Mouse (Mus musculus) urinary bladder, postnatal 36 days (tissue): ENCODE measurements at regions not wholly inside any gene's neighbourhood (a gene's known extent, or its start where the extent isn't known, plus 50 kb on each side); places are given as distances from the start of the nearest gene placed in this dataset.

Experiments
- DNase-seq, 2 experiments: peaks; one replicate each; pipeline ENCODE4 v3.0.0; 2022; ENCODE audit warnings: low spot score in 2 of 2, mixed read lengths in 1 of 2

DNA sequence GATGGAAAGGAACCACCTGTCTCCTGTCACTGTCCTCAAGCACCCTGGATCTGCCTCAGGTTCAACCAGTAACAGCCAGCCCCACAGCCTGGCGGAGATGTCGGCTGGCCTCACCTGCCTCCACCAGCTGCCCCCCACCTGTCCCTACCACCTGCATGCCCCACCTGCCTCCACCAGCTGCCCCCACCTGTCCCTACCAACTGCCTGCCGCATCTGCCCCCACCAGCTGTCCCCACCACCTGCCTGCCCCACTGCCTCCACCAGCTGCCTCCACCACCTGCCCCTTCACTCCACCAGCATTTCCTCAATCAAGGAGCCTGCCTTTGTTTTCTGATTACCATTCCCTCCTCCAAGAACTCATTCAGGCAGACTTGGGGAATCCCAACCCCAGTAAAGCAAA is 68.9 kb upstream of the Smyd2 start:
- no peak for DNase-seq

DNA sequence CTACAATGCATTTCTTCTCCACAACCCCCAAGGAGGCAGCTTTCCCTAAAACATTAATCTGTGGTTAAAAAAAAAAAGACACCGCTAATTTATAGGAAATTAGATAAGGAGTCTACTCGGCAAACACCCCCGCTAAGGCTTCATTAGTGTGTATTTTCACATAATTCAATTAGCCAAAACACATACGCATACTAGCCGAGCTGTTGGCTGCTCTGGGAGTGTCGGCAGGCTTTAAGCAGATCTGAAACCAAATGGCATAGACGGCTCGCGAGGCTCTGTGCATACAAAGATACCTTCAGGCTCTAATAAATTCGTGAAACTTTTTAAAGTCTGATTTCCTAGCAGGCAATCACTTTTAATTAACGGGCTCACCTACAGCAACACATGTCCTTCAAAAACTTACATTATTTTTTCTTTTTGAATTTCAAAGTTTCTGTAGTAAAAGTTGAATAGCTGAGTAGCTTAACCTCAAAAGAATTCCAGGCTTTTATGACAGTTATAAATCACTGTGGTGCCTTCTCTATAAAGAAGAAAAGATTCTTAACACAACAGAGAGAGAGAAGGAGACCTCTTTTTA is 68.0 kb upstream of the Smyd2 start:
- no peak for DNase-seq

DNA sequence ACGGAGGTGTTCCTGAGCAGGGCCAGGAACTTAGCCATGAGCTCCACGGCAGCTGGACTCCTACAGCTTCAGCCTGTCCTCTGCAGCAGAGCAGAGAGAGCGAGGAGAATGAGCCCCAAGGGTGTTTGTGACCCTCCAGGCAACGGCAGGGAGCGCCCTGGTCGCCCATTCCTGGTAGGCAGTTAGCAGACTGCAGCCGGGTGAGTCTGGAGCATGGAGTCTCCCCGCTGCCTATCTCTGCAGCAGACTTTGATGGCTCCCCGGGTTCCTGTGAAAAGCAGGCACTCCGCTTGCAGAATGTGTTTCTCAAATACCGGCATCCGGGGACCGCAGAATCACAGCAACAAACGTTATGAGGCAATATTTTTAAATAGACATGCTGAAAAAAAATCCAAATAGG is 67.2 kb upstream of the Smyd2 start:
- no peak for DNase-seq

DNA sequence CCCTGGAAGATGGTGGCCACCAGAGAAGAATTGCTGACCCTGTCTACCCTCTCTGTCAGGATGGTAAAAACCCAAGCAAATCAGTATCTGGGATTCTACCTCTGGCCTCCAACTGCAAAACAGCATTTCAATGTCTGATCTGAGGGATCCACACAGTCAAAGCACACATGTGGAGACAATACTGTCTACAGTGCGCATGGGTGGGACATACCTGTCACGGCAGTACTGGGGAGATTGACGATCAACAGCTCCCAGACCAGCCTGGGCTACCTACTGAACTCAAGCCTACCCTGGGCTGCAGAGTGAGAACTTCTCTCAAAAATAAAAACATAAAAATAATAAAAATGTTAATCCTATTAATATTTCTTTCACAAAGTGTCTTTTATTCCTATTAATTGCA is 66.7 kb upstream of the Smyd2 start:
- no peak for DNase-seq

DNA sequence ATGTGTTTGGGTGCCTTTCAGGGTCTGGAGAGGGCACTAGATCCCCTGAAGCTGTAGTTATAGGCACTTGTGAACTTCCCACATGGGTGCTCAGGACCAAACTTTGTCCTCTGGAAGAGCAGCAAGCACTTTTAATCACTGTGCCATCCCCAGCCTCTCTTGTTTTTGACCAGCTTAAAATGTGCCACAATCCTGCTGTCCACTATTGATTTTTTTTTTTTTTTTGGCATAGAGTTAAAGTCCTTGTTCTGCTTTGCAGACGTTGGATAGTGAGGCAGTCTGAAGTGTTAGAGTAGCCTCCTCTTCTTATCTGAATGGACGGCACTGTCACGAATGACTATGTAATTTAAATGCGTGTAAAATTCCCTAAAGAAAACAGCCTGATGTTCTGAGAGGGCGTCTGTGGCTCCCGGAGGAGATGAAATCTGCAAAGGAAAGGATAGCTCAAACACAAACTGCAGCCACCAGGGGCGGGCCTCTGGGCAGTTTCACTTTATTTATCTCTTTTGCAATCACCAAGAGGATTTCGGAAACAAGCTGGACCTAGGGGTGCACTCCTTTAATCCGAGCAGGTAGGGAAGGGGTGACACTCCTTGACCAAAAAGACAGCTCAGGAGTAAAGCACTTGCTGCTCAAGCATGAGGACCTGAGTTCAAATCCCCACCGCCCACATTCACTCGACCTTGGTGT is 63.5 kb upstream of the Smyd2 start:
- no peak for DNase-seq

DNA sequence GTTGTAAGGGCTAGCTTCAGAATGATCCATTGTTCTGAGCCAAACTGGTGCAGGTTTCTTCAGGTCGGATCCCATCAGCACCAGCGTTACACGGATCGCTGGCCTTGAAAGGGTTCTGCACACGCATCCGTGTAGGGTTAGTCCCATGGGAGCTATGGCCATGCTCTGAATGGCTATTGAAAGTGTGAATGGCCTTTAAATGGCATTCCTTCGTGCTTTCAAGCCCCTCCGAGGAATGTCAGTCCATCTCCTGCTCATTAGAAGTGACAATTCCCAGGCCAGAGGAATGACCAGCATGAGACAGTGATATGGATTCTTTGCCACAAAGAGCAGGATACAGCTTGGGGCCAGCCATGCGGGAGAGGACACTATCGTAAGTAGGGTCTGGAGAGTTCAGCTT is 56.1 kb upstream of the Smyd2 start:
- DNase-seq = no peak

DNA sequence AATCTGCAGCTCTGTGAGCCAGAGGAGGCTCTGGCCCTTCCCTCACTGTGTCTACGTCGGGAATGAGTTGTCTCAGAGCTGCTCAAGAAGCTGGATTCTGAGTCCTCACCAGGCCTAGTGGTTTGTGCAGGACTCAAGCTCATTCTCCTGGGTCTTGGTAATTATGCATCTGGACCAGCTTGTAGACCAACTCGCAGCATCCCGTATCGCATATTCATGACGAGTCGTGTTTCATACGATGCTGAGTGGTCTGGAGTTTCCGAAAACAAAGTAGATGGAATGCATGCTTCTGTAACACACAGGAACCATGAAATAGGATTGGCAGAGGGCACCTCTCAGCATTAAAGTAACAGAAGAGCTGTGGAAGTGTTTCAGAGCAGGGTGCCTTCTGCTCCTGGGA is 53.5 kb upstream of the Smyd2 start:
- DNase-seq = no peak

DNA sequence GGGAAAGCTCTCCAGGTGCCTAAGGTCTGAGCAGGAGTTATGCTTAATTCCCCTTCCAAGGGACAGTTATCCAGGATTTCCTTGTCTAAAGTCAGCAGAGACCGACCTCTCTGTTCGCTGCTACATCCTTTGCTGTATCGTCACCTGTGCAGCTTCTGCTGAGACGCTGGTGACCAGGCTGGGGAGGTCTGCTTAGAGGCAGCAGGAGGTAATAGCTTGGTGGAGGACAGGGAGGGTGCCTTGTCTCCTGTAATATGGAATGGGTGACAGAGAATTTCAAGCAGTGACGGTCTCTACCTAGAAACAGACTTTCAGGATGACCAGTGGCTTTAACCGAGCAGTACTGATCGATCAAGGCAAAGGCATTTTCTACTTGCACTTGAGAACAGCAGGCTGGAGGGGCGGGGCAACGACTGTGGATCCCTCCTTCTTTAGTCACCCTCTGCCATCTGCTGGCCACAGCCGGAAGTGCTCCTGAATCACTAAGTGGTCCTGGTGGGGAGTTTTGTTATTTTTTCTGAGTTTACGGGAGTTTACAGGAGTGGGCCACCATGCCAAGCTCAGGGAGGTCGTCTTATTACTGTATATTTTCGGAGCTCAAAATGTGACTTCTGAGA is 50.7 kb upstream of the Smyd2 start:
- DNase-seq = peak; percentile 52 to 78
